15 mouse cellular contexts compared by ENCODE assay signal in genomic region chr10:120433463-120433815, GRCm38 (mm10). TPM values are rescaled to one million over a fixed set of nuclear protein-coding genes. Genes with fewer than 3 reads are reported as not detected.
DNase-seq lines count a peak whose midpoint lies in the region; ATAC-seq and TF ChIP-seq lines count a peak whose summit lies in the region.
"Had no signal": no experiment of that assay in that cellular context is flagged by ENCODE, and none has a peak within 500 bp of the region (broad histone marks: within the 10 kb centered on the region; RNA-seq: fewer than 3 reads in every experiment).

No protein-coding gene starts in this region.

- TF ChIP-seq POLR2A in embryonic fibroblast, embryonic 13.5 days (IDR thresholded peaks at IDR 0.05; ENCODE audit: low read depth, low read length) = no peak

- no peaks in the 10 kb centered on the region for H3K27me3 ChIP-seq in heart, embryonic 13.5 days (replicated peaks)
- no peaks in the 10 kb centered on the region for H3K27me3 ChIP-seq in lung, embryonic 14.5 days (ENCODE audit: insufficient read depth, low read length)
- no peaks in the 10 kb centered on the region for H3K27me3 ChIP-seq in limb, embryonic 13.5 days
- H3K27me3 ChIP-seq: forebrain, embryonic 13.5 days; liver, embryonic 12.5 days had no signal

- H3K4me1 ChIP-seq in heart, embryonic 13.5 days = peaks cover 55% of the 10 kb centered on the region
- peaks cover 44% of the 10 kb centered on the region for H3K4me1 ChIP-seq in lung, embryonic 14.5 days (ENCODE audit: insufficient read depth)
- H3K4me1 ChIP-seq in embryonic fibroblast, embryonic 13.5 days (ENCODE audit: control insufficient read depth, insufficient read depth, low read length) = peaks cover 37% of the 10 kb centered on the region
- H3K4me1 ChIP-seq in limb, embryonic 13.5 days = peaks cover 72% of the 10 kb centered on the region

- H3K4me3 ChIP-seq in heart, embryonic 13.5 days = no peak overlapping the region
- H3K4me3 ChIP-seq in lung, embryonic 14.5 days (ENCODE audit: low read depth, low read length) = no peak overlapping the region
- H3K4me3 ChIP-seq in embryonic fibroblast, embryonic 13.5 days (ENCODE audit: insufficient read depth, low read length) = no peak overlapping the region
- H3K4me3 ChIP-seq in limb, embryonic 13.5 days = no peak overlapping the region
- H3K4me3 ChIP-seq: forebrain, embryonic 13.5 days; liver, embryonic 12.5 days; midbrain, embryonic 10.5 days had no signal

- H3K4me2 ChIP-seq in heart, embryonic 13.5 days = no peak overlapping the region
- H3K4me2 ChIP-seq in lung, embryonic 14.5 days = no peak overlapping the region
- no peak overlapping the region for H3K4me2 ChIP-seq in limb, embryonic 13.5 days (replicated peaks)
- H3K4me2 ChIP-seq: forebrain, embryonic 13.5 days; liver, embryonic 12.5 days had no signal

- no peak overlapping the region for H3K9ac ChIP-seq in heart, embryonic 13.5 days
- no peak overlapping the region for H3K9ac ChIP-seq in lung, embryonic 14.5 days
- H3K9ac ChIP-seq in limb, embryonic 13.5 days = no peak overlapping the region
- H3K9ac ChIP-seq: forebrain, embryonic 13.5 days; liver, embryonic 12.5 days had no signal

- no peaks in the 10 kb centered on the region for H3K9me3 ChIP-seq in heart, embryonic 13.5 days
- no peaks in the 10 kb centered on the region for H3K9me3 ChIP-seq in lung, embryonic 14.5 days (ENCODE audit: low read depth, low read length)
- no peaks in the 10 kb centered on the region for H3K9me3 ChIP-seq in limb, embryonic 13.5 days
- H3K9me3 ChIP-seq: forebrain, embryonic 13.5 days; liver, embryonic 12.5 days; midbrain, embryonic 10.5 days had no signal

- intact Hi-C loops in heart, postnatal 36 days (cut with DNase I) = loop anchor here (10.0 kb wide), 1 partner anchor 231 kb away; no protein-coding TSS in a partner anchor
- intact Hi-C loops in left cerebral cortex, postnatal 4 days (cut with DNase I) = loop anchor here (5.0 kb wide), 1 partner anchor 439 kb away; no protein-coding TSS in a partner anchor

- DNase-seq in heart, postnatal 36 days = no peak
- no peak for DNase-seq in lung, embryonic 14.5 days
- no peak for DNase-seq in lung, postnatal 14 days
- no peak for DNase-seq in gastrocnemius, postnatal 10 days
- DNase-seq in left cerebral cortex, postnatal 4 days = no peak
- DNase-seq: cerebellum, adult 2 months; kidney, postnatal 36 days; thymus, postnatal 4 days had no signal

- 36% methylated on average over 5 of the region's 5 CpGs for WGBS in heart, embryonic 13.5 days
- WGBS in lung, embryonic 14.5 days = 28% methylated on average over 5 of the region's 5 CpGs
- 13% methylated on average over 5 of the region's 5 CpGs for WGBS in limb, embryonic 13.5 days

- H3K27ac ChIP-seq in heart, embryonic 13.5 days (replicated peaks) = peak overlapping the region; percentile 70; the same call in 1 of the 2 replicates
- peak overlapping the region; percentile 74 for H3K27ac ChIP-seq in lung, embryonic 14.5 days (ENCODE audit: low read depth)
- peak overlapping the region; percentile 63 for H3K27ac ChIP-seq in embryonic fibroblast, embryonic 13.5 days (ENCODE audit: insufficient read depth, low read length)
- H3K27ac ChIP-seq in limb, embryonic 13.5 days = peak overlapping the region; percentile 1; the same call in 1 of the 2 replicates
- H3K27ac ChIP-seq: forebrain, embryonic 13.5 days; liver, embryonic 12.5 days had no signal

- ATAC-seq in heart, embryonic 13.5 days (ENCODE audit: extremely low read depth, insufficient number of reproducible peaks, low FRiP score, low TSS enrichment) = no peak
- ATAC-seq in lung, embryonic 14.5 days (ENCODE audit: insufficient read depth) = no peak
- ATAC-seq in limb, embryonic 13.5 days (ENCODE audit: low FRiP score, low read depth) = no peak
- ATAC-seq: forebrain, embryonic 13.5 days; liver, embryonic 12.5 days had no signal

- H3K36me3 ChIP-seq in heart, embryonic 13.5 days = peaks cover 3% of the 10 kb centered on the region; the same call in 1 of the 2 replicates
- H3K36me3 ChIP-seq in lung, embryonic 14.5 days (ENCODE audit: insufficient read depth) = peaks cover 22% of the 10 kb centered on the region; the same call in 1 of the 2 replicates
- H3K36me3 ChIP-seq in limb, embryonic 13.5 days = peaks cover 40% of the 10 kb centered on the region

- TF ChIP-seq CTCF in lung, embryonic 14.5 days (IDR thresholded peaks at IDR 0.05; ENCODE audit: low read depth) = no peak
- TF ChIP-seq CTCF in embryonic fibroblast, embryonic 13.5 days (IDR thresholded peaks at IDR 0.05; ENCODE audit: borderline replicate concordance, insufficient read depth, low read length) = no peak

RNA-seq across cellular contexts. Expression of gene Hmga2, which starts 42.8 kb away (rescaled TPM):
- polyA plus RNA-seq in heart, embryonic 13.5 days (2015; fragmentation: Nextera tagmentation; extraction: Ambion mirVana) = 11.3 and 12.4 TPM in 2 replicates
- total RNA-seq in heart, postnatal 36 days (2021) = not detected
- 13.8 and 13.9 TPM in 2 replicates for polyA plus RNA-seq in lung, embryonic 14.5 days (2014; fragmentation: Nextera tagmentation; extraction: Ambion mirVana)
- 195 and 437 TPM in 2 replicates for polyA plus RNA-seq in embryonic fibroblast, embryonic 13.5 days (2011; ENCODE audit: insufficient read length, low read depth, missing spikeins)
- 88.7 and 108 TPM in 2 replicates for polyA plus RNA-seq in limb, embryonic 13.5 days (2015; fragmentation: Nextera tagmentation; extraction: Ambion mirVana)
- total RNA-seq in gastrocnemius, postnatal 10 days (2021) = under 1 TPM; 0.21 to 0.23 TPM
- under 1 TPM; 0.16 to 0.30 TPM for total RNA-seq in left cerebral cortex, postnatal 4 days (2021)
- total RNA-seq: heart, postnatal 25 days had no signal

Comparison
In these comparisons a context has a peak if more than half of its experiments do, and no peak if none do; other contexts are left out.
1. H3K27ac ChIP-seq: peak in every context shown above with its lines; median percentile 74 in lung, embryonic 14.5 days; 70 in heart, embryonic 13.5 days; 63 in embryonic fibroblast, embryonic 13.5 days; 1 in limb, embryonic 13.5 days.